Comparison of ENCODE assay signal across 8 mouse cellular contexts in the genomic region with DNA sequence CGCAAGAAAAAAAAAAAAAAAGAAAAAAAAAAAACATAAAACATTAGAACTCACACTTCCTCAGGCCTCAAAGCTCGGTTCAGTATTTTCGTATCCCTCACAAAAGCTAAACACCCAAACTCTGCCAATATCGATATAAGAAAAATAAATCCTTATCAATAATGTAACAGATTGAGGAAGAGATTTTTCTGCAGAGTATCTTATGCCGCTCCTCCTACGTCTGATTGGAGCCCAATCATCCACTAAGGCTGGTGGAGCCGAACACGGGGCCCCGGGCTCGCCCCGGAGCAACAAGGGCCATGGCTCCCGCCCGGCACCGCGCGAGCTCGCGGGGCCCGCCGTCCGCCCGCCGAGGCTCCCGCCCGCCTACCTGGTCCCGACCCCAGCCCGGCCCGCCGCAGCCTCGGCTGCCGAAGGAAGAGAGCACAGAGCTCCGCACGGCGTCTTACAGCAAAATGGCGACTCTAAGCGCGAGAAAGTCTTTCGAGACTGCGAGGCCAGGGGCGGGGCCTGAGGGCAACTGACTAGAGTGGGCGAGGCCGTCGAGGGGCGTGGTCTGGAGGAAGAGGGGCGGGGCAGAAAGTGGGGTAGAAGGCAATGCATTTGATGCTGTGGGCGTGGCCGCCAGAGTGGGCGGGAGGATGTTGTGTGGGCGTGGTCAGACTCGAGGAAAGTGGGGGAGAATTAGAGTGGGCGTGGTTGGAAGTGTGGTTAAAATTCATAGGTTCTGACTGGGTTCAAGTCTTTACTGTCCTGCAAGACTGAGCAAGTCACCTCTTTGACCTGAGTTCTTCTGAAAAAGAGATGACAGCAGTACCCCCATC. TPM values are rescaled to one million over a fixed set of nuclear protein-coding genes. Genes with fewer than 3 reads are reported as not detected.
DNase-seq lines count a peak whose midpoint lies in the region; ATAC-seq and TF ChIP-seq lines count a peak whose summit lies in the region.

TSS of gene Prpsap2 (minus strand) at position 505 of the 824 bp plus-strand sequence.

- TF ChIP-seq CTCF in ES-Bruce4 (IDR thresholded peaks at IDR 0.05; ENCODE audit: low read depth, low read length): no peak
- TF ChIP-seq CTCF in liver, postnatal 0 days (IDR thresholded peaks at IDR 0.05; ENCODE audit: low read depth): no peak

- no peak for TF ChIP-seq POLR2A in ES-Bruce4 (IDR thresholded peaks at IDR 0.05; ENCODE audit: insufficient read depth, low read length)

- under 1% methylated on average over 51 of the region's 51 CpGs for WGBS in forebrain, embryonic 13.5 days
- under 1% methylated on average over 51 of the region's 51 CpGs for WGBS in large intestine, adult 2 months
- under 1% methylated on average over 50 of the region's 51 CpGs for WGBS in liver, postnatal 0 days (ENCODE audit: insufficient replicate concordance)
- under 1% methylated on average over 44 of the region's 51 CpGs for WGBS in neural tube, embryonic 14.5 days

- intact Hi-C loops in heart, postnatal 10 days (cut with DNase I): no loop called here

- H3K27ac ChIP-seq in ES-Bruce4 (ENCODE audit: insufficient read depth, low read length): no peak within 1 kb of the TSS
- H3K27ac ChIP-seq in forebrain, embryonic 13.5 days: peak within 1 kb of the TSS; percentile 85
- peak within 1 kb of the TSS; percentile 97 for H3K27ac ChIP-seq in liver, postnatal 0 days (ENCODE audit: low read depth)
- peak within 1 kb of the TSS; percentile 88 for H3K27ac ChIP-seq in neural tube, embryonic 14.5 days (ENCODE audit: low read depth, low read length)

- H3K4me1 ChIP-seq in ES-Bruce4 (ENCODE audit: control insufficient read depth, insufficient read depth, low read length): no peaks in the 10 kb centered on the region
- peaks cover 15% of the 10 kb centered on the region for H3K4me1 ChIP-seq in forebrain, embryonic 13.5 days
- H3K4me1 ChIP-seq in liver, postnatal 0 days (ENCODE audit: insufficient read depth): peaks cover 9% of the 10 kb centered on the region; the same call in 1 of the 2 replicates
- H3K4me1 ChIP-seq in neural tube, embryonic 14.5 days (ENCODE audit: control insufficient read depth, insufficient read depth, low read length): peaks cover 5% of the 10 kb centered on the region

- DNase-seq in heart, postnatal 10 days: peak; percentile 98 to 100
- peak; percentile 95 for DNase-seq in large intestine, adult 2 months (ENCODE audit: low read depth, low spot score)
- DNase-seq in liver, postnatal 0 days: peak; percentile 100
- peak; percentile 100 for DNase-seq in testis, postnatal 10 days (ENCODE audit: low spot score)

- peak within 1 kb of the TSS; percentile 69 for H3K4me3 ChIP-seq in ES-Bruce4 (ENCODE audit: low read depth, low read length)
- peak within 1 kb of the TSS; percentile 57 for H3K4me3 ChIP-seq in forebrain, embryonic 13.5 days
- H3K4me3 ChIP-seq in liver, postnatal 0 days (ENCODE audit: low read depth, low read length): peak within 1 kb of the TSS; percentile 79
- peak within 1 kb of the TSS; percentile 51 for H3K4me3 ChIP-seq in neural tube, embryonic 14.5 days (ENCODE audit: low read depth, low read length)

- ATAC-seq in cerebellum, adult (ENCODE audit: insufficient number of reproducible peaks, low FRiP score, low TSS enrichment): peak; percentile 80; the same call in 1 of the 2 replicates
- ATAC-seq in forebrain, embryonic 13.5 days: peak; percentile 94
- peak; percentile 97 for ATAC-seq in liver, postnatal 0 days
- peak; percentile 95 for ATAC-seq in neural tube, embryonic 14.5 days (ENCODE audit: low read depth)

- no peak for TF ChIP-seq EP300 in ES-Bruce4 (IDR thresholded peaks at IDR 0.05; ENCODE audit: insufficient read depth, low read depth, low read length)
- no peak for TF ChIP-seq EP300 in liver, postnatal 0 days (IDR thresholded peaks at IDR 0.05; ENCODE audit: low read depth)

- no peaks in the 10 kb centered on the region for H3K27me3 ChIP-seq in ES-Bruce4 (ENCODE audit: control insufficient read depth, insufficient read depth, low read length, poor library complexity, severe bottlenecking)
- no peaks in the 10 kb centered on the region for H3K27me3 ChIP-seq in forebrain, embryonic 13.5 days
- no peaks in the 10 kb centered on the region for H3K27me3 ChIP-seq in liver, postnatal 0 days (ENCODE audit: insufficient read depth, low read length)
- H3K27me3 ChIP-seq in neural tube, embryonic 14.5 days (ENCODE audit: control insufficient read depth, insufficient read depth, low read length): no peaks in the 10 kb centered on the region

- 0 out of 2 replicates have a peak, but pooled peaks cover 2% of the 10 kb centered on the region for H3K36me3 ChIP-seq in ES-Bruce4 (ENCODE audit: control insufficient read depth, insufficient read depth, low read length, poor library complexity, severe bottlenecking)
- H3K36me3 ChIP-seq in forebrain, embryonic 13.5 days (ENCODE audit: poor library complexity, severe bottlenecking): peaks cover 5% of the 10 kb centered on the region
- H3K36me3 ChIP-seq in liver, postnatal 0 days (replicated peaks; ENCODE audit: insufficient read depth, low read length): no peaks in the 10 kb centered on the region
- H3K36me3 ChIP-seq in neural tube, embryonic 14.5 days (ENCODE audit: control insufficient read depth, insufficient read depth, low read length): no peaks in the 10 kb centered on the region

- H3K4me2 ChIP-seq in forebrain, embryonic 13.5 days: peak within 1 kb of the TSS; percentile 71
- H3K4me2 ChIP-seq in liver, postnatal 0 days (ENCODE audit: low read depth, low read length): peak within 1 kb of the TSS; percentile 80
- peak within 1 kb of the TSS; percentile 78 for H3K4me2 ChIP-seq in neural tube, embryonic 14.5 days (ENCODE audit: low read depth, low read length)

- peak within 1 kb of the TSS; percentile 78 for H3K9ac ChIP-seq in ES-Bruce4 (ENCODE audit: low read depth, poor library complexity, severe bottlenecking)
- peak within 1 kb of the TSS; percentile 77 for H3K9ac ChIP-seq in forebrain, embryonic 13.5 days
- H3K9ac ChIP-seq in liver, postnatal 0 days (replicated peaks): peak within 1 kb of the TSS; percentile 85
- H3K9ac ChIP-seq in neural tube, embryonic 14.5 days (replicated peaks; ENCODE audit: low read depth, low read length): peak within 1 kb of the TSS; percentile 69

- no peaks in the 10 kb centered on the region for H3K9me3 ChIP-seq in ES-Bruce4 (replicated peaks; ENCODE audit: control insufficient read depth, insufficient read depth, low read length, poor library complexity, severe bottlenecking)
- H3K9me3 ChIP-seq in forebrain, embryonic 13.5 days (replicated peaks): no peaks in the 10 kb centered on the region
- H3K9me3 ChIP-seq in liver, postnatal 0 days (ENCODE audit: low read length): no peaks in the 10 kb centered on the region
- H3K9me3 ChIP-seq in neural tube, embryonic 14.5 days (ENCODE audit: control insufficient read depth, low read length): no peaks in the 10 kb centered on the region

RNA-seq across cellular contexts. Expression of gene Prpsap2, which starts in this region (rescaled TPM):
- polyA plus RNA-seq in ES-Bruce4 (2011; ENCODE audit: insufficient read depth, insufficient read length, low read depth, missing spikeins): 58.4 and 64.2 TPM in 2 replicates
- polyA plus RNA-seq in forebrain, embryonic 13.5 days (2015; fragmentation: Nextera tagmentation; extraction: Ambion mirVana): 66.0 and 69.6 TPM in 2 replicates
- total RNA-seq in heart, postnatal 10 days (2021): 1 to 10 TPM; 8.5 to 9.6 TPM
- polyA plus RNA-seq in large intestine, adult 2 months (2012; rRNA removed): 14.4 and 18.8 TPM in 2 replicates
- polyA plus RNA-seq in liver, postnatal 0 days (2015; fragmentation: Nextera tagmentation; extraction: Ambion mirVana): 5.2 and 5.7 TPM in 2 replicates
- polyA plus RNA-seq in neural tube, embryonic 14.5 days (2014; fragmentation: Nextera tagmentation; extraction: Ambion mirVana): 41.6 and 46.4 TPM in 2 replicates
